Mouse (Mus musculus) kidney, adult 2 months (tissue): ENCODE measurements around the gene Ildr2.

Source experiments
- CTCF ChIP-seq: fragments of 200-500 bp; conservative IDR thresholded peaks from 2 replicates; pipeline ENCODE4 v1.5.1; 2011; ENCODE audit warnings: low read depth, mild to moderate bottlenecking, control low read depth, low read length, moderate library complexity, mixed read lengths; ENCODE audit not compliant: insufficient read depth, insufficient read length
- POLR2A ChIP-seq: fragments of 200-500 bp; IDR thresholded peaks from one replicate; pipeline ENCODE4 v1.6.1; 2011; ENCODE audit warnings: low read depth, low read length, control low read depth

DNA sequence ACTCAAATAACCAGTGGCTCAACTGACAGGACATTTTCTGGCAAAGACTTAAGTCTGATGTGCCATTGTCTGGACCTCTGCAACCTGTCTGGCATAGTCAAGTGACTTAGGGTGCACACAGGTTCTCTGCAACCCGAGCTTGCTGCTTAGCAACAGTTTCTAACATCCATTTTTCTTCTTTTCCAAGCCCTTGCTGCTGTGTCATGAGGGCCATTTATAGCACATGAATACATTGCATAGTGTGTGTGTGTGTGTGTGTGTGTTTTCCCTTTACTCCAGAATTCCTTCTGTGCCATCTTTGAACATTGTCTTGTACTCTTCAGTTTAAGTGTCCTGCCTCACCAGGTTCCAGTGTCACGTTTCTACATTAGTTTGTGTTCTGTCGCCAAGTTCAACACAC, 72.5 kb downstream of the Ildr2 start:
- TF ChIP-seq CTCF: no peak
- TF ChIP-seq POLR2A: no peak
